Mouse (Mus musculus) heart, adult 2 months (tissue): ENCODE data around the gene Celf5. TPM values are rescaled to one million over a fixed set of nuclear protein-coding genes. Genes with fewer than 3 reads are reported as not detected.

Source experiments
- DNase-seq, 2 experiments: peaks; one replicate each; pipeline ENCODE4 v3.0.0; 2021
- H3K27ac ChIP-seq: fragments of 200-600 bp; 2 replicates; pipeline ENCODE4 v1.8.1; 2022
- H3K27me3 ChIP-seq: fragments of 200-500 bp; 2 replicates; pipeline ENCODE4 v1.6.1; 2012; ENCODE audit warnings: mild to moderate bottlenecking, low read length, inconsistent platforms, mixed read lengths; ENCODE audit not compliant: control insufficient read depth, insufficient read depth
- H3K36me3 ChIP-seq: fragments of 200-500 bp; 2 replicates; pipeline ENCODE4 v1.6.1; 2012; ENCODE audit warnings: low read length, inconsistent platforms; ENCODE audit not compliant: control insufficient read depth, insufficient read depth
- H3K4me1 ChIP-seq: fragments of 200-500 bp; 2 replicates; pipeline ENCODE4 v1.6.1; 2011; ENCODE audit warnings: low read length; ENCODE audit not compliant: control insufficient read depth, insufficient read depth
- H3K4me3 ChIP-seq: fragments of 200-600 bp; 2 replicates; pipeline ENCODE4 v1.8.1; 2022
- H3K79me2 ChIP-seq: fragments of 200-500 bp; replicated peaks from 2 replicates; pipeline ENCODE4 v1.6.1; 2012; ENCODE audit warnings: mild to moderate bottlenecking, inconsistent platforms, low read length, moderate library complexity, mixed read lengths; ENCODE audit not compliant: control insufficient read depth, insufficient read depth
- H3K9ac ChIP-seq: fragments of 200-500 bp; 2 replicates; pipeline ENCODE4 v1.6.1; 2012; ENCODE audit warnings: low read depth, mild to moderate bottlenecking, control low read depth, inconsistent platforms, low read length, mixed read lengths
- CTCF ChIP-seq: fragments of 200-600 bp; IDR thresholded peaks from 2 replicates; pipeline ENCODE4 v1.8.1; 2022; ENCODE audit warnings: antibody characterized with exemption, mild to moderate bottlenecking, moderate library complexity
- EP300 ChIP-seq: fragments of 200-500 bp; IDR thresholded peaks from 2 replicates; pipeline ENCODE4 v1.6.1; 2011; ENCODE audit warnings: low read depth, low read length, control low read depth; ENCODE audit not compliant: insufficient read depth
- POLR2A ChIP-seq: fragments of 200-500 bp; IDR thresholded peaks from 2 replicates; pipeline ENCODE4 v1.6.1; 2011; ENCODE audit warnings: mild to moderate bottlenecking, low read depth, low read length, control low read depth; ENCODE audit not compliant: insufficient read depth
- WGBS: fragments of 180-500 bp; shearing (Covaris S2); methylation state at CpG from one replicate; pipeline ENCODE4 v1.1.7; 2018; 5-methylcytosine and 5-hydroxymethylcytosine counted together
- intact Hi-C: fragments of 180-260 bp; cut with DNase I; formaldehyde crosslinking; loops from one replicate; pipeline ENCODE4 v1.15.1; 2025
- polyA plus RNA-seq: library from polyadenylated mRNA; depleted of rRNA; stranded (reverse); fragments of >200 nt; gene quantifications from 2 replicates; pipeline ENCODE4 v1.2.3, GENCODE M21; 2012
- total RNA-seq, 2 experiments: library from RNA; stranded (reverse); gene quantifications; 2 replicates each; pipeline ENCODE4 v1.2.3; 2021

Celf5 gene
- total and polyA plus RNA-seq, 3 experiments, result 0.16 to 0.39 TPM; not detected in 1

DNA sequence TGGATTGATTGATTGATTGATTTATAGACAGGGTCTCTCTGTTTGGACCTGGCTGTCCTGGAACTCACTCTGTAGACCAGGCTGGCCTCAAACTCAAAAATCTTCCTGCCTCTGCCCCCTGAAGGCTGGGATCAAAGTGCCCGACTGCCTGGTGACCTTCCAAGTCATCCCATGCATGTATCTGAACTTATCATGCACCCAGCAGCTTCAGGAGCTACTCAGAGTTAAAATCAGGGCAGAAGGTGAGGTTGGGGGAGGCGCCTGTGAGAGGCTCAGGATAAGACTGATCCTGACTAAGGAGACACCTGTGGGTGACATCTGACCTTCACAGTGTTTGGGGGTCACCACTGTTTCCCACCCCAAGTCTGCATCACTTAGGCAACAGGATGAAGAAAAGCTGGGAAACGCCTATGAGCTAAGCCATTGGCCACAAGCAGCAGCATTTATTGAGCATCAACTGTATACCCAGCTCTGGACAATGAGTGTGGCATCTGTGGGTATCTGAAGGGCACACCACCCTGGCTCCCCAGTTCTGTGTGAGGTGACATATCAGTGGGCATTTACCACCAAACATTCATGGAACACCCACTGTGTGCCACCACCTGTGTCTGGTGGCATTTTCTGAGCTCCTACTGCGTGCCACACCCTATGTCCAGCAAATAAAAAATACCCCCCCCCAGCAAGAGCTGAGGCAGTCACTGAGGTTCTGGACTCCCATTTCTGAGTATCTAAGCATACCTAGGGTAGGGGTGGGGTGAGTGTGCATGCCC lies 58.8 kb downstream of the Celf5 start:
- intact Hi-C loops, result no loop called here
- Histone ChIP-seq H3K36me3 (no peaks in the 10 kb centered on the region), H3K27ac (peak overlapping the region; percentile 98), H3K9ac (peak overlapping the region; percentile 32), H3K27me3 (no peaks in the 10 kb centered on the region), H3K79me2 (peaks cover 20% of the 10 kb centered on the region), H3K4me3 (no peak overlapping the region; the same call in 1 of the 2 replicates), H3K4me1 (peaks cover 36% of the 10 kb centered on the region)
- WGBS, result 65% methylated on average over 4 of the region's 4 CpGs
- TF ChIP-seq EP300 (no peak), CTCF (no peak), POLR2A (no peak)
- peak; percentile 4 to 23 for DNase-seq

- peaks cover 38% of the 10 kb centered on the region for H3K4me1 ChIP-seq
- H3K4me3 ChIP-seq, result no peak overlapping the region
- H3K27me3 ChIP-seq, result no peaks in the 10 kb centered on the region
- H3K79me2 ChIP-seq, result peaks cover 20% of the 10 kb centered on the region
- 76% methylated on average over 3 of the region's 3 CpGs for WGBS
- no peak for TF ChIP-seq EP300
- peak overlapping the region; percentile 85 for H3K27ac ChIP-seq
- no peaks in the 10 kb centered on the region for H3K36me3 ChIP-seq
- DNase-seq, result peak; percentile 10 to 20
- H3K9ac ChIP-seq, result no peak overlapping the region
- intact Hi-C loops, result no loop called here
These were observed 59.8 kb downstream of the Celf5 start for GRCm38 (mm10) chr10:81422661-81423217.

- Histone ChIP-seq H3K4me3 (no peak overlapping the region), H3K4me1 (peaks cover 40% of the 10 kb centered on the region), H3K79me2 (peaks cover 18% of the 10 kb centered on the region), H3K27me3 (no peaks in the 10 kb centered on the region), H3K36me3 (no peaks in the 10 kb centered on the region), H3K27ac (peak overlapping the region; percentile 85), H3K9ac (peak overlapping the region; percentile 22)
- intact Hi-C loops, result no loop called here
- DNase-seq, result peak; percentile 24 to 30
- WGBS, result 58% methylated on average over 6 of the region's 6 CpGs
- TF ChIP-seq EP300, result no peak
- TF ChIP-seq CTCF, result no peak
- no peak for TF ChIP-seq POLR2A
These were observed 60.3 kb downstream of the Celf5 start for GRCm38 (mm10) chr10:81422191-81422590.

DNA sequence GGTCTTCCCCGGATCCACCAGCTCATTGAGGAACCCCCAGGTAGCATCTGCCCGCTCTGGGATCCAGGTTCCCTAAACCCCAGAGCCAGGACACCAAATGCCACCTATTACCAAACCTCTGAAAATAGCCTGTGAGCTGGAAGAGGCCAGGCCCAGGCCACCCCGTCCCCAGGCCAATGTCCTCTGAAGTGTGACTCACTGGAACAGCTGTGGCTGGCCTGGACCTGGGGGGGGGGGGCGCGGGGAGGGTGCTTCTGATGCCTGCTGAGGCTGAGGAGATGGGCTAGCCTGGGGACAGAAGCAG lies 60.8 kb downstream of the Celf5 start:
- Histone ChIP-seq H3K4me1 (peaks cover 42% of the 10 kb centered on the region), H3K36me3 (no peaks in the 10 kb centered on the region), H3K9ac (peak overlapping the region; percentile 22), H3K79me2 (peaks cover 15% of the 10 kb centered on the region), H3K27me3 (no peaks in the 10 kb centered on the region), H3K27ac (peak overlapping the region; percentile 85), H3K4me3 (no peak overlapping the region)
- WGBS, result 57% methylated on average over 5 of the region's 5 CpGs
- intact Hi-C loops, result no loop called here
- TF ChIP-seq EP300 (0 out of 2 replicates have a peak, but pooled peaks have one; percentile 10), CTCF (no peak)
- DNase-seq, result peak in 1 of 2 experiments; percentile 66

GRCm38 (mm10) chr10:81421041-81421796 lies 61.3 kb downstream of the Celf5 start:
- H3K4me1 ChIP-seq, result peaks cover 45% of the 10 kb centered on the region
- H3K4me3 ChIP-seq, result no peak overlapping the region
- H3K36me3 ChIP-seq, result no peaks in the 10 kb centered on the region
- TF ChIP-seq POLR2A (no peak), EP300 (no peak), CTCF (no peak)
- H3K79me2 ChIP-seq, result peaks cover 15% of the 10 kb centered on the region
- intact Hi-C loops, result no loop called here
- peak overlapping the region; percentile 19; the same call in 1 of the 2 replicates for H3K9ac ChIP-seq
- WGBS, result 60% methylated on average over 4 of the region's 4 CpGs
- no peaks in the 10 kb centered on the region for H3K27me3 ChIP-seq
- H3K27ac ChIP-seq, result peak overlapping the region; percentile 85
- peak in 1 of 2 experiments; percentile 42 for DNase-seq
